Mouse (Mus musculus) hindbrain, postnatal 0 days (tissue): ENCODE measurements around the gene Cdc34b. TPM values are rescaled to one million over a fixed set of nuclear protein-coding genes. Genes with fewer than 3 reads are reported as not detected.
A peak's percentile ranks its signal among the peaks of the same experiment; 100 is the strongest.

ENCODE experiments used
- ATAC-seq: fragments of 200-750 bp; cut with Nextera tagmentation; 2 replicates; pipeline ENCODE4 v1.8.0; 2017; ENCODE audit warnings: mild to moderate bottlenecking, moderate TSS enrichment, moderate library complexity
- DNase-seq: peaks from one replicate; pipeline ENCODE4 v3.0.0-alpha.2; 2015; ENCODE audit warnings: low spot score
- H3K27ac ChIP-seq: fragments of 300-500 bp; sonication (generic); 2 replicates; pipeline ENCODE4 v1.5.1; 2014; ENCODE audit warnings: mild to moderate bottlenecking
- H3K27me3 ChIP-seq: fragments of 300-500 bp; sonication (generic); 2 replicates; pipeline ENCODE4 v1.6.1; 2014; ENCODE audit warnings: low read length, mixed read lengths; ENCODE audit not compliant: insufficient read depth
- H3K36me3 ChIP-seq: fragments of 300-500 bp; sonication (generic); 2 replicates; pipeline ENCODE4 v1.6.1; 2014; ENCODE audit warnings: low read length, mixed read lengths; ENCODE audit not compliant: insufficient read depth
- H3K4me1 ChIP-seq: fragments of 300-500 bp; sonication (generic); 2 replicates; pipeline ENCODE4 v1.6.1; 2014; ENCODE audit warnings: antibody characterized with exemption, low read length, mixed read lengths; ENCODE audit not compliant: insufficient read depth
- H3K4me2 ChIP-seq: fragments of 300-500 bp; sonication (generic); 2 replicates; pipeline ENCODE4 v1.6.1; 2014; ENCODE audit warnings: low read depth, mild to moderate bottlenecking, low read length, moderate library complexity, mixed read lengths
- H3K4me3 ChIP-seq: fragments of 300-500 bp; sonication (generic); 2 replicates; pipeline ENCODE4 v1.5.1; 2014; ENCODE audit warnings: low read length
- H3K9ac ChIP-seq: fragments of 300-500 bp; sonication (generic); replicated peaks from 2 replicates; pipeline ENCODE4 v1.6.1; 2014; ENCODE audit warnings: mild to moderate bottlenecking, low read length, moderate library complexity, mixed read lengths
- H3K9me3 ChIP-seq: fragments of 300-500 bp; sonication (generic); 2 replicates; pipeline ENCODE4 v1.6.1; 2016; ENCODE audit warnings: low read length, mixed read lengths
- CTCF ChIP-seq: IDR thresholded peaks from 2 replicates; pipeline ENCODE4 v1.5.1; 2016; ENCODE audit warnings: antibody characterized with exemption, control low read depth, low read depth
- WGBS: fragments of 180-500 bp; shearing (Covaris S2); extraction: QIAGEN DNeasy Blood & Tissue Kit; methylation state at CpG from one replicate; pipeline ENCODE4 v1.1.7; 2014; 5-methylcytosine and 5-hydroxymethylcytosine counted together
- polyA plus RNA-seq: library from polyadenylated mRNA; unstranded; fragments of >200 nt; fragmentation: Nextera tagmentation; extraction: Ambion mirVana; gene quantifications from 2 replicates; pipeline ENCODE4 v1.2.1, GENCODE M21; 2015
- total RNA-seq: library from RNA; depleted of rRNA; stranded (reverse); fragments of >200 nt; gene quantifications from 2 replicates; pipeline ENCODE4 v1.2.3, GENCODE M21; 2014; rRNA removed

The Cdc34b gene
- total and polyA plus RNA-seq, 2 experiments from 2014 or later, result 1.2 TPM; not detected in 1

DNA sequence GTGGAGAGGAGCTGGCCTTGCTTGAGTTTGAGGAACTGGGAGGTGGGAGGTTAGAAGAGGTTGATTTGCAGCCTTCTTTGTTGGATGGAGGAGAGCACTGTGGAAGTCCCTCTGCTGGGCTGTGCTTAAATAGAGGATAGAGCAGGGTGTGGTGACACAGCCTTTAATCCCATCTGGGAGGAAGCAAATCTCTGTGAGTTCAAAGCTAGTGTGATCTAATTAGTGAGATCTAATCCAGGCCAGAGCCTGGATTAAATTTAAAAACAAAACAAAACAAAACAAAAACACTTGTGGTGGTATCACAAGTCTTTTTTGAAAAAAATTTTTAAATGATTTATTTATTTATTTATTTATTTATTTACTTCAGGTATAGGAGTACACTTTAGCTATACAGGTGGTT, 41.0 kb downstream of the Cdc34b start, which contains the start of gene Tmem92:
TSS of gene Tmem92 (minus strand) at position 101 of the 400 bp plus-strand sequence.
- Histone ChIP-seq H3K4me2 (no peak within 1 kb of the TSS), H3K36me3 (no peaks in the 10 kb centered on the region), H3K27me3 (no peaks in the 10 kb centered on the region), H3K4me1 (no peaks in the 10 kb centered on the region), H3K9me3 (no peaks in the 10 kb centered on the region), H3K4me3 (no peak within 1 kb of the TSS), H3K9ac (no peak within 1 kb of the TSS), H3K27ac (no peak within 1 kb of the TSS)
- ATAC-seq (no peak), DNase-seq (no peak)
- TF ChIP-seq CTCF, result no peak

DNA sequence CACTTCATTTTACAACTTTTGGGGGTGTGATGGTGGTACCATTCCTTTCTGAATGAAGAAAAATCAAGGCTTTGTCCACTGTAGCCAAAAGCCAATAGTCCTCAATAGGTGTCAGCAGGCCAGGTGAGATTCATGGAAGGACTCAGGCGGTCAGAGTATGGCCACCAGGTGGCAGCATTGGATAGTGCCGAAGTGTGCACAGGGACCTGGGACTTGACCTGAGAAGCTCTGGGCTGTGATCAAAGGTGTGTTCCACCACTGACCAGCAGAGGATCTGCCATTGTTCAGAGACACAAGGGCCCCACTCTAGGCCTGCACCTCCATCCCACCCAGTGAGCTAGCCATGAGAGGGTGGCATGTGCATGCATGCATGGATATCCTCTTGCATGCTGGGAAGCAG, 43.7 kb downstream of the Cdc34b start:
- Histone ChIP-seq H3K27ac (no peak overlapping the region), H3K9ac (no peak overlapping the region), H3K27me3 (no peaks in the 10 kb centered on the region), H3K9me3 (no peaks in the 10 kb centered on the region), H3K36me3 (no peaks in the 10 kb centered on the region), H3K4me2 (no peak overlapping the region), H3K4me3 (no peak overlapping the region), H3K4me1 (no peaks in the 10 kb centered on the region)
- DNase-seq (peak; percentile 68), ATAC-seq (no peak)
- peak; percentile 84 for TF ChIP-seq CTCF
- 19% methylated on average over 2 of the region's 2 CpGs for WGBS

DNA sequence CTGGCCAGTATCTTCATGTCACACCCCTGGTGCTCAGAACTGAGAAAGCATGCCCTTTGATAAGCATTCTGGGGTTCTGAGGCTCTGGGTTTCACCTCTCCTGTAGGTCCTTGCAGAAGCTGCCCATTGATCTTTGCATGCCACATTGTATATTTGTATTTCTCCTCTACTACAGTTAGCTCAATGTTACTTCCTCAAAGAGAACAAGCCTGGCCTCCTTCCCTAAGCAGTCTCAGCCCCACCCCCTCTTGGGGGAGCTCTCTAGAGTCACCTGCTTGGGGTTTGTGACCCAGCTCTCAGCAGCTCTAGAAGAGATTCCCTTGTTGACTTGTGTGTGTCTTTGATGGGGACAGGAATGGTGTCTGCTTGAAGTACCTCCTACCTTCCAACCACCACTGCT, 50.1 kb downstream of the Cdc34b start:
- ATAC-seq (no peak), DNase-seq (no peak)
- no peaks in the 10 kb centered on the region for H3K9me3 ChIP-seq
- H3K4me1 ChIP-seq, result no peaks in the 10 kb centered on the region
- no peak overlapping the region for H3K4me2 ChIP-seq
- no peaks in the 10 kb centered on the region for H3K36me3 ChIP-seq
- TF ChIP-seq CTCF, result no peak
- H3K4me3 ChIP-seq, result no peak overlapping the region
- H3K27ac ChIP-seq, result no peak overlapping the region
- H3K9ac ChIP-seq, result no peak overlapping the region
- no peaks in the 10 kb centered on the region for H3K27me3 ChIP-seq

Other genes starting within 250 kb of the Cdc34b start
- gene Epn3, start 241.8 kb upstream of the Cdc34b start, total RNA-seq, result 2.7 and 6.2 TPM in 2 replicates
- gene Epn3, start 241.8 kb upstream of the Cdc34b start, polyA plus RNA-seq, result 3.6 and 3.7 TPM in 2 replicates
- 2.3 and 4.8 TPM in 2 replicates for gene Mycbpap, start 220.0 kb upstream of the Cdc34b start, total RNA-seq
- 1.1 and 1.5 TPM in 2 replicates for gene Mycbpap, start 220.0 kb upstream of the Cdc34b start, polyA plus RNA-seq
- 9.3 and 12.9 TPM in 2 replicates for gene Rsad1, start 192.5 kb upstream of the Cdc34b start, total RNA-seq
- gene Rsad1, start 192.5 kb upstream of the Cdc34b start, polyA plus RNA-seq, result 9.2 and 11.3 TPM in 2 replicates
- gene Chad, start 176.7 kb upstream of the Cdc34b start, total RNA-seq, result 0.61 and 1.2 TPM in 2 replicates
- 1.2 and 1.4 TPM in 2 replicates for gene Chad, start 176.7 kb upstream of the Cdc34b start, polyA plus RNA-seq
- 4.8 and 6.8 TPM in 2 replicates for gene Acsf2, start 139.9 kb upstream of the Cdc34b start, total RNA-seq
- 2.6 and 2.8 TPM in 2 replicates for gene Acsf2, start 139.9 kb upstream of the Cdc34b start, polyA plus RNA-seq
- gene Lrrc59, start 112.0 kb upstream of the Cdc34b start, total RNA-seq, result 105 and 113 TPM in 2 replicates
- gene Lrrc59, start 112.0 kb upstream of the Cdc34b start, polyA plus RNA-seq, result 127 and 131 TPM in 2 replicates
- 36.3 and 61.2 TPM in 2 replicates for gene Mrpl27, start 88.0 kb upstream of the Cdc34b start, total RNA-seq
- gene Mrpl27, start 88.0 kb upstream of the Cdc34b start, polyA plus RNA-seq, result 178 and 182 TPM in 2 replicates
- 3.8 TPM in 2 replicates for gene Eme1, start 87.8 kb upstream of the Cdc34b start, total RNA-seq
- 1.9 and 2.4 TPM in 2 replicates for gene Eme1, start 87.8 kb upstream of the Cdc34b start, polyA plus RNA-seq
- 44.0 and 53.5 TPM in 2 replicates for gene Xylt2, start 64.3 kb upstream of the Cdc34b start, total RNA-seq
- gene Xylt2, start 64.3 kb upstream of the Cdc34b start, polyA plus RNA-seq, result 13.6 and 14.9 TPM in 2 replicates
- 0.63 TPM in 1 of 2 replicates, not detected in the other for gene Gm11541, start 37.3 kb upstream of the Cdc34b start, total RNA-seq
- gene Gm11541, start 37.3 kb upstream of the Cdc34b start, polyA plus RNA-seq, result 0.39 and 0.42 TPM in 2 replicates
- not detected in 2 replicates for gene Tmem92, start 40.9 kb downstream of the Cdc34b start, total RNA-seq
- gene Tmem92, start 40.9 kb downstream of the Cdc34b start, polyA plus RNA-seq, result not detected in 2 replicates
- 48.3 and 53.0 TPM in 2 replicates for gene Col1a1, start 194.4 kb downstream of the Cdc34b start, total RNA-seq
- gene Col1a1, start 194.4 kb downstream of the Cdc34b start, polyA plus RNA-seq, result 56.5 and 73.3 TPM in 2 replicates
- gene Hils1, start 225.8 kb downstream of the Cdc34b start, total RNA-seq, result not detected in 2 replicates
- gene Hils1, start 225.8 kb downstream of the Cdc34b start, polyA plus RNA-seq, result not detected in 2 replicates
- gene Sgca, start 234.5 kb downstream of the Cdc34b start, total RNA-seq, result 0.36 and 0.52 TPM in 2 replicates
- gene Sgca, start 234.5 kb downstream of the Cdc34b start, polyA plus RNA-seq, result 0.26 and 0.28 TPM in 2 replicates
- 170 and 190 TPM in 2 replicates for gene Ppp1r9b, start 249.3 kb downstream of the Cdc34b start, total RNA-seq
- gene Ppp1r9b, start 249.3 kb downstream of the Cdc34b start, polyA plus RNA-seq, result 18.8 and 19.4 TPM in 2 replicates